ENCODE assay signal across 21 mouse cellular contexts in the genomic region with DNA sequence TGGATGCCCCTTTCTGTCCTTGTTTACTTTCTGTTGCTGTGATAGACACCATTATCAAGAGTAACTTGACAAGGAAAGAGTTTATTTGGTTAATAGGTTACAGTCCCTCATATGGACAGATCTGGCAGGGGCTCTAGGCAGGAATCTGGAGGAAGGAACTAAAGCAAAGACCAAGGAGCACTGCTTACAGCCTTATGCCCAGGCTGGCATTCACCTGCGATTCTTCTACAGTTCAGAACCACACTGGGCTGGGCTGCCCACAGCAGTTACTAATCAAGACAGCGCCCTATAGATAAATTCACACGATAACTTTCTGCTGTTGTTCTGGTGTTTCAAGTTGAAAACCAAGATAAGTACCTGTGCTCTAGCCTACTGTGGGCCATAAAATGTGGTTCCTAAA.
"Had no signal": no experiment of that assay in that cellular context is flagged by ENCODE, and none has a peak within 500 bp of the region (broad histone marks: within the 10 kb centered on the region; RNA-seq: fewer than 3 reads in every experiment).

No protein-coding gene starts in this region.

- H3K9me3 ChIP-seq: kidney, embryonic 15.5 days; liver, embryonic 13.5 days; midbrain, embryonic 10.5 days; midbrain, embryonic 13.5 days; neural tube, embryonic 12.5 days; neural tube, embryonic 15.5 days had no signal

- H3K27ac ChIP-seq: kidney, embryonic 15.5 days; liver, embryonic 13.5 days; macrophage; midbrain, embryonic 10.5 days; midbrain, embryonic 13.5 days; neural tube, embryonic 12.5 days; neural tube, embryonic 15.5 days; stomach, postnatal 0 days had no signal

- H3K4me1 ChIP-seq: kidney, embryonic 15.5 days; liver, embryonic 13.5 days; neural tube, embryonic 12.5 days; neural tube, embryonic 15.5 days had no signal

- ATAC-seq: lung, postnatal 0 days; midbrain, embryonic 13.5 days had no signal

- DNase-seq: kidney, adult 11 months; kidney, adult 8-10 months; kidney, postnatal 10 days; kidney, postnatal 36 days; left cerebral cortex, postnatal 4 days; liver, embryonic 13.5 days; lung, embryonic 14.5 days; right cerebral cortex, adult 18-20 months; right cerebral cortex, postnatal 14 days; right cerebral cortex, postnatal 4 days; thymus, adult 2 months; thymus, postnatal 14 days; thymus, postnatal 4 days had no signal

- H3K9ac ChIP-seq: kidney, embryonic 15.5 days; liver, embryonic 13.5 days; lung, embryonic 14.5 days; midbrain, embryonic 13.5 days; neural tube, embryonic 12.5 days; neural tube, embryonic 15.5 days had no signal

- H3K4me2 ChIP-seq: kidney, embryonic 15.5 days; liver, embryonic 13.5 days; lung, embryonic 14.5 days; midbrain, embryonic 13.5 days; neural tube, embryonic 12.5 days; neural tube, embryonic 15.5 days had no signal

- H3K4me3 ChIP-seq: kidney, embryonic 15.5 days; liver, embryonic 13.5 days; midbrain, embryonic 10.5 days; midbrain, embryonic 13.5 days; neural tube, embryonic 12.5 days; neural tube, embryonic 15.5 days had no signal

- H3K27me3 ChIP-seq: kidney, embryonic 15.5 days; liver, embryonic 13.5 days; midbrain, embryonic 13.5 days; neural tube, embryonic 12.5 days; neural tube, embryonic 15.5 days had no signal

- H3K36me3 ChIP-seq: kidney, embryonic 15.5 days; liver, embryonic 13.5 days; midbrain, embryonic 10.5 days; midbrain, embryonic 13.5 days; neural tube, embryonic 12.5 days; neural tube, embryonic 15.5 days had no signal
